Mouse (Mus musculus) MEL (cell line): ENCODE measurements at regions not wholly inside any gene's neighbourhood (a gene's known extent, or its start where the extent isn't known, plus 50 kb on each side); places are given as distances from the start of the nearest gene placed in this dataset.

Source experiments
- DNase-seq: peaks from one replicate; pipeline ENCODE4 v3.0.0; 2011; ENCODE audit warnings: low read depth, low spot score
- H3K27ac ChIP-seq: 2 replicates; pipeline ENCODE4 v1.5.1; 2012; ENCODE audit warnings: low read depth, mild to moderate bottlenecking, control low read depth, low read length, moderate library complexity; ENCODE audit not compliant: control insufficient read depth
- H3K27me3 ChIP-seq, 2 experiments: fragments of 150-350 bp in 1 of 2; sonication (generic) in 1 of 2; 2 replicates each; pipeline ENCODE4 v1.6.1; 2012; ENCODE audit warnings: low read length in 2 of 2, mild to moderate bottlenecking in 2 of 2, improper control_type of control experiment in 1 of 2, moderate library complexity in 1 of 2; ENCODE audit not compliant: insufficient read depth in 2 of 2, control insufficient read depth in 1 of 2
- H3K36me3 ChIP-seq, 2 experiments: 2 replicates each; pipeline ENCODE4 v1.6.1; 2012 to 2014; ENCODE audit warnings: low read length in 2 of 2, improper control_type of control experiment in 1 of 2, inconsistent platforms in 1 of 2, mild to moderate bottlenecking in 1 of 2; ENCODE audit not compliant: insufficient read depth in 2 of 2, control insufficient read depth in 1 of 2
- H3K4me1 ChIP-seq, 2 experiments: fragments of 150-350 bp in 1 of 2; sonication (generic) in 1 of 2; 2 replicates each; pipeline ENCODE4 v1.6.1; 2012; ENCODE audit warnings: low read length in 2 of 2, improper control_type of control experiment in 1 of 2, mild to moderate bottlenecking in 1 of 2; ENCODE audit not compliant: insufficient read depth in 2 of 2, control insufficient read depth in 1 of 2
- H3K4me3 ChIP-seq, 2 experiments: fragments of 150-350 bp in 1 of 2; sonication (generic) in 1 of 2; 2 replicates each; pipeline ENCODE4 v1.5.1; 2012; ENCODE audit warnings: low read depth in 2 of 2, low read length in 2 of 2, mild to moderate bottlenecking in 2 of 2, moderate library complexity in 2 of 2, control low read depth in 1 of 2, improper control_type of control experiment in 1 of 2; ENCODE audit not compliant: control insufficient read depth in 1 of 2, insufficient read depth in 1 of 2
- H3K79me2 ChIP-seq: 2 replicates; pipeline ENCODE4 v1.6.1; 2012; ENCODE audit warnings: mild to moderate bottlenecking, low read length, moderate library complexity; ENCODE audit not compliant: control insufficient read depth, poor library complexity, insufficient read depth
- H3K9ac ChIP-seq: 2 replicates; pipeline ENCODE4 v1.6.1; 2012; ENCODE audit warnings: low read depth, mild to moderate bottlenecking, control low read depth, low read length, moderate library complexity; ENCODE audit not compliant: control insufficient read depth, poor library complexity, severe bottlenecking
- H3K9me3 ChIP-seq: fragments of 150-350 bp; sonication (generic); replicated peaks from 2 replicates; pipeline ENCODE4 v1.6.1; 2012; ENCODE audit warnings: mild to moderate bottlenecking, low read length, improper control_type of control experiment, moderate library complexity; ENCODE audit not compliant: insufficient read depth
- BHLHE40 ChIP-seq: IDR thresholded peaks from 2 replicates; pipeline ENCODE4 v1.6.1; 2012; ENCODE audit warnings: low read depth, mild to moderate bottlenecking, inconsistent platforms, low read length, improper control_type of control experiment, borderline replicate concordance
- E2F4 ChIP-seq: IDR thresholded peaks from 2 replicates; pipeline ENCODE4 v1.6.1; 2011; ENCODE audit warnings: low read depth, low read length, improper control_type of control experiment, borderline replicate concordance
- GABPA ChIP-seq: IDR thresholded peaks from 2 replicates; pipeline ENCODE4 v1.6.1; 2012; ENCODE audit warnings: low read depth, mild to moderate bottlenecking, inconsistent platforms, low read length, improper control_type of control experiment, moderate library complexity
- GATA1 ChIP-seq: IDR thresholded peaks from 2 replicates; pipeline ENCODE4 v1.6.1; 2011; ENCODE audit warnings: low read depth, low read length, improper control_type of control experiment
- MAFK ChIP-seq: IDR thresholded peaks from 2 replicates; pipeline ENCODE4 v1.6.1; 2011; ENCODE audit warnings: low read depth, mild to moderate bottlenecking, low read length, improper control_type of control experiment, borderline replicate concordance
- MAZ ChIP-seq: IDR thresholded peaks from 2 replicates; pipeline ENCODE4 v1.6.1; 2012; ENCODE audit warnings: low read depth, mild to moderate bottlenecking, inconsistent platforms, low read length, improper control_type of control experiment
- MEF2A ChIP-seq: IDR thresholded peaks from 2 replicates; pipeline ENCODE4 v1.6.1; 2014; ENCODE audit warnings: low read depth, mild to moderate bottlenecking, inconsistent platforms, low read length, improper control_type of control experiment; ENCODE audit not compliant: poor library complexity, insufficient replicate concordance, severe bottlenecking; ENCODE audit errors: extremely low read depth
- MXI1 ChIP-seq: IDR thresholded peaks from 2 replicates; pipeline ENCODE4 v1.6.1; 2011; ENCODE audit warnings: mild to moderate bottlenecking, low read depth, low read length, improper control_type of control experiment
- MYC ChIP-seq: IDR thresholded peaks from 2 replicates; pipeline ENCODE4 v1.6.1; 2011; ENCODE audit warnings: low read depth, mild to moderate bottlenecking, low read length, improper control_type of control experiment, moderate library complexity
- NRF1 ChIP-seq: IDR thresholded peaks from 2 replicates; pipeline ENCODE4 v1.6.1; 2014; ENCODE audit warnings: low read depth, mild to moderate bottlenecking, inconsistent platforms, low read length, improper control_type of control experiment, moderate library complexity; ENCODE audit not compliant: poor library complexity, insufficient read depth, severe bottlenecking
- POLR2A ChIP-seq, 2 experiments: IDR thresholded peaks; 2 replicates each; pipeline ENCODE4 v1.6.1; 2011 to 2012; ENCODE audit warnings: low read length in 2 of 2, mild to moderate bottlenecking in 2 of 2, control low read depth in 1 of 2, improper control_type of control experiment in 1 of 2, low read depth in 1 of 2, moderate library complexity in 1 of 2; ENCODE audit not compliant: control insufficient read depth in 1 of 2, insufficient read depth in 1 of 2, poor library complexity in 1 of 2
- POLR2AphosphoS2 ChIP-seq: IDR thresholded peaks from 2 replicates; pipeline ENCODE4 v1.6.1; 2011; ENCODE audit warnings: low read length, improper control_type of control experiment
- RCOR1 ChIP-seq: IDR thresholded peaks from 2 replicates; pipeline ENCODE4 v1.6.1; 2012; ENCODE audit warnings: low read depth, mild to moderate bottlenecking, inconsistent platforms, low read length, improper control_type of control experiment
- SIN3A ChIP-seq: IDR thresholded peaks from 2 replicates; pipeline ENCODE4 v1.6.1; 2012; ENCODE audit warnings: low read length, improper control_type of control experiment, inconsistent platforms
- SMC3 ChIP-seq: IDR thresholded peaks from 2 replicates; pipeline ENCODE4 v1.6.1; 2011; ENCODE audit warnings: low read depth, low read length, improper control_type of control experiment
- TBP ChIP-seq: IDR thresholded peaks from 2 replicates; pipeline ENCODE4 v1.8.0; 2011; ENCODE audit warnings: low read depth, low read length, improper control_type of control experiment
- ZC3H11A ChIP-seq: IDR thresholded peaks from 2 replicates; pipeline ENCODE4 v1.6.1; 2012; ENCODE audit warnings: low read depth, mild to moderate bottlenecking, inconsistent platforms, low read length, improper control_type of control experiment
- ZMIZ1 ChIP-seq: IDR thresholded peaks from 2 replicates; pipeline ENCODE4 v1.6.1; 2012; ENCODE audit warnings: low read depth, mild to moderate bottlenecking, inconsistent platforms, low read length, improper control_type of control experiment, moderate library complexity

DNA sequence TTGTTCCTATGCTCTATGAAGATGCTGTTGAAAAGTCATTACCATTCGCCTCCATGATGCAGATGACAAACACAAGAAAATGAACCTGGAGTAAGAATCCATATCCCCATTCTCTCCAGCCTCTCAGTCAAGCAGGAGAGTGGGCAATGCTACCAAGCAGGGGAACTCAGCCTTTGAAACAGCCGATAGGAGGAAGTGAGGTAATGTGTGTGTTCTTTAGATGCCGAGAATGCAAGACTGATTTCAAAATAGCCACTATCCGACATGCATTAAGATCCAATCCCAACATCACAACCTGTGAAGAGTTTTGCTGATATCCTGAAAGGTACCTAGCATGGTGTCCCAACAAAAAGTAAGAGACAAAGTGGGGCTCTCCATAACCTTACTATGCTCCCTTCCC lies 611.8 kb downstream of the Efna5 start:
- DNase-seq, result no peak
- TF ChIP-seq MXI1 (no peak), TBP (no peak), GATA1 (no peak), BHLHE40 (no peak), MYC (no peak), RCOR1 (no peak), ZC3H11A (no peak), MAZ (no peak), POLR2A (IDR thresholded peaks at IDR 0.05; ENCODE audit: control insufficient read depth in 1 of 2, insufficient read depth in 1 of 2, low read depth in 1 of 2, low read length in 2 of 2, poor library complexity in 1 of 2) (no peak)

GRCm38 (mm10) chr17:62253448-62253847 lies 627.7 kb downstream of the Efna5 start:
- Histone ChIP-seq H3K4me3 (no peak overlapping the region), H3K27ac (no peak overlapping the region), H3K9ac (no peak overlapping the region), H3K27me3 (no peaks in the 10 kb centered on the region), H3K79me2 (no peaks in the 10 kb centered on the region), H3K9me3 (no peaks in the 10 kb centered on the region), H3K36me3 (no peaks in the 10 kb centered on the region), H3K4me1 (no peaks in the 10 kb centered on the region)
- TF ChIP-seq ZMIZ1, result no peak
- no peak for TF ChIP-seq SIN3A
- no peak for TF ChIP-seq POLR2AphosphoS2
- no peak for TF ChIP-seq E2F4
- TF ChIP-seq MAFK, result no peak
- TF ChIP-seq MEF2A, result no peak
- TF ChIP-seq NRF1, result no peak
- no peak for TF ChIP-seq SMC3
- no peak for TF ChIP-seq GABPA
- TF ChIP-seq ZC3H11A, result no peak
- no peak for DNase-seq

More for the DNA sequence above, 611.8 kb downstream of the Efna5 start:
- no peaks in the 10 kb centered on the region for H3K79me2 ChIP-seq
- H3K27ac ChIP-seq, result no peak overlapping the region
- no peak overlapping the region for H3K9ac ChIP-seq
- H3K27me3 ChIP-seq, result no peaks in the 10 kb centered on the region
- H3K36me3 ChIP-seq, result peaks cover 0 to 4% of the 10 kb centered on the region in 2 experiments; a peak in 1 of 4 replicates
- no peak overlapping the region for H3K4me3 ChIP-seq
- no peaks in the 10 kb centered on the region for H3K9me3 ChIP-seq
- no peaks in the 10 kb centered on the region; a peak in 1 of 4 replicates for H3K4me1 ChIP-seq
